Mouse (Mus musculus): ENCODE results near the gene Hba-x. TPM values are rescaled to one million over a fixed set of nuclear protein-coding genes. Genes with fewer than 3 reads are reported as not detected.
"Not testable (repeated sequence)": the region's sequence is repeated elsewhere in the genome, so short reads cannot be mapped to it uniquely, and the experiment has no call there.

The Hba-x gene
- total RNA-seq, 2 experiments from 2014 or later: not detected

DNA sequence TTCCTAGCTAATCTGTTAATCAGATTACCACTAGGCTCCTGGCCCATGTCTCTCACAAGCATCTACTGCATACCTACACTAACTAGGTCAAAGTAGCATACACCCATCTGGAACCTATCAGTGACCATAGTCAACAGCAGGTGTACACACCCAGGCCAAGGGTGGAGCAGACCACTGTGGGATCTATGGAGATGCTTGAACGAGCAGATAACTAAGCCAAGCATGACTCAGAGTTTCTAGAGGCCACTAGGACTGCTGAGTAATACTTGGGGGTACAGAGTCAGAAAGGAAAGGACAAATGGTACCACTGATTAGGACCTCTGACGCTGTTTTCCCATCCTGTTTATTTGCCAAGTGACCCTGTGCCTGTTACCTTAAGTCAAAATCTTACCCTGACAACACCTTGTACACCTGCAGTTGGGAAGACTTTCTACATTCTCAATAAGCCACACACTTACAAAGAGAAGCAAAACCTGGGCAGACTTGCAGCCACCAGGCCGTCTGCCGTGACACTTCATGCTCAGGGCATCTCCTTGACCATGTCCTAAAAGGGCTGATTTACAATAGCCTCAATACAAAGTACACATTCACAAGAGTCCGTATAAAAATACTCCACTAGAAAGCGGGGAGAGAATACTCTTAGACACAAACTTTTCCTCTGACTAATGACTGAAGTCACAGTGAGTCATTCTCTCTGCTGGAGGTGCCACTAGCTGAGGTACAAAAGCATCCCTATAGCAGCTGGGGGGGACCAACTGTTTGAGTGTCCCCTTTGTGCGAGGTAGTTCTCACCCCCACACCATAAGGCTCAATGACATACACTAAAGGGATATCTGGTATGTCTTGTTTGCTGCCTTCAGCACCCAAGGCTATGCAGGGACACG, 25.1 kb upstream of the Hba-x start:
- DNase-seq: no peak

- no peak for DNase-seq
These were observed 23.1 kb upstream of the Hba-x start for GRCm38 (mm10) chr11:32253121-32253520.

- no peak for DNase-seq
These were observed 20.1 kb upstream of the Hba-x start for GRCm38 (mm10) chr11:32256146-32256545.

DNA sequence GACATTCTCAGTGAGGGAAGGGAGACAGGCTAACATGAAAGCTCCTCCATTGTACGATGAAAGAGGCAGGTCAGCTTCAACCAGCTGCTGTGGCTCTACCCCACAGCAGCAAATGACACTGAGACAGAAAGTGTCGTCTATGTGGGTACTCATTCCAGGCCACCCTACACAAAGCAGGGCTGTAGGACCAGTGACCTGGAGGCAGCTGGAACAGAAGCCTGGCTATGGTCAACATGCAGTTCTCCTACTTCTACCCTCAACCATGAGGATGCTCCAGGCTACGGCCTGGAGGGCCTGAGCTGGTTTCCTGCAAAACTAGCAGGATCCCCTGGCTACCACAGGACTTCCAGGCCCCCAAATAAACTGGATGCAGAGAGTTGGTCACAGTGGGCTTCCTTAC, 19.6 kb upstream of the Hba-x start:
- no peak for DNase-seq

GRCm38 (mm10) chr11:32262674-32263415, 13.4 kb upstream of the Hba-x start:
- no peak for DNase-seq

- DNase-seq: no peak
These were observed 11.0 kb upstream of the Hba-x start for GRCm38 (mm10) chr11:32265117-32265738.

- DNase-seq: no peak
These were observed 10.0 kb upstream of the Hba-x start for GRCm38 (mm10) chr11:32266194-32266593.

- no peak for DNase-seq
These were observed 9.4 kb upstream of the Hba-x start for GRCm38 (mm10) chr11:32266776-32267175.

DNA sequence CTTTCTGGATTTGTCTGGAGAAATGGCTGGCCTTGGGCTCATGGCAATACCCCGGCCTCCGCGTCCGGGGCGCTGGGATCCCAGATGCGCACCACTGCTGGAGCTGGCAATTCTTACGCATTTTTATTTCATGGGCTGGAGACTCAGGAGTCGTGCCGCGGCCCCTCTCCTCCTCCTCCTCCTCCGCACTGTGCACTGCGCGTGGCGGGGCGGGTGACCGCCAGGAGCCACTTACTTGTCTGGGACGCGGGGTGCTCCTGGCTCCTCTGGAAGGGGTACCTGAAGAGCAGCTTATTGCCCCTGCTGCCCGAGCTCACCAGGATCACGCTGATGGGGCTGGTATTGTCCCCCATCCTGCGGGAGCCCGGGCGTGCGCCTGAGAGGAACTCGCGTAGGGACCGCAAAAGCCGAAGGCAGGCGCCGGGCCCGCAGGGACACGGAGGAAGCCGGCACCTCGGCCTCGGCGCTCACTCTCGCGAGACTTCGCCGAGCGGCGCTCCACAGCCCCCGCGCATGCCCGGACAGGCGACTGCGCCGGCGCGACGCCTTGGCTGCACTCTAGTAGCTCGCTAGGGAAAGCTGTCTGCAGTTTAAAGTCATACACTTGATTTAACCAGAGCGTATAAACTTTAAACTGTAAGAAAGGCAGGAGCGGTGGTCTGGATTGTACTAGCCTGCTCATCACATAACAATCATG, 8.9 kb upstream of the Hba-x start, which contains the start of gene Nprl3:
Gene Nprl3 (minus strand): TSS at position 520 of the 697 bp plus-strand sequence.
- peak; percentile 96 to 97 for DNase-seq

DNA sequence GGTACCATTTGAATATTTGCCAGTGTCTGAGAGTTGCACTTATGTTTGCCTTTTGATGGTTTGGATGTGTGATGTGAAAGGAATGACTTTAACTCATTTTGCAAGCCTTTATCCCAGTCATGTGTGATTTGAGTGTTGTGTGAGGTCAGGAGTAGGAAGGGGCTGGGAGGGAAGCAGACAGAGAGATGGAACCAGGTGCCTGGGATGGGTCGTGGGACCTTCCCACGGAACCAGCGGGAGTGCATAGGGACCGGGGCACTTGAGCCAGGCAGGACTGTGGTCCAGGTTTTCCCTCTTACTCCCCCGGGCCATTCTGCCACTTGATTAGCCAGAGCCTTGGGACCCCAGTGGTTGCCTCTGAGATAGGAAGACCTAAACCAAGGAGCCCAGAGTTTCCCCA, 8.2 kb upstream of the Hba-x start:
- no peak for DNase-seq

DNA sequence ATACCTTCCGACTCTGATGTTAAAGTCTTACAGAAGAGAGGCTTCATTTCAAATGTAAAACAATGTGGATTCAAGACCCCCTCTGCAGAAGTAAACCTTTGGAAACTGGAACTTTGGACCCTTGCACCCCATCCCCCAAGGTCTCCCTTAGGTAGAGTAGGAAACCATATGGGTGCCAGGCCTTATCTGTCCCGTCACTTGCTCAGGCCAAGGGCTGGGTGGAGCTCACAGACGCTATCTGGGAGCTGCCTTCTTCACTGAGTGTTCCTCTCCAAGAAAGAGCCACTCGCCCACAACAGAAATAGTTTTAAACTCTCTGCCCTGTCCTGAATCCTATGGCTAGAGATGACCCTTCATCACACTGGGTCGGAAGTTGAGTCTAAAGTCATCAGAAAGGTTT, 7.2 kb upstream of the Hba-x start:
- DNase-seq: no peak

GRCm38 (mm10) chr11:32271178-32271577, 5.0 kb upstream of the Hba-x start:
- DNase-seq: no peak

DNA sequence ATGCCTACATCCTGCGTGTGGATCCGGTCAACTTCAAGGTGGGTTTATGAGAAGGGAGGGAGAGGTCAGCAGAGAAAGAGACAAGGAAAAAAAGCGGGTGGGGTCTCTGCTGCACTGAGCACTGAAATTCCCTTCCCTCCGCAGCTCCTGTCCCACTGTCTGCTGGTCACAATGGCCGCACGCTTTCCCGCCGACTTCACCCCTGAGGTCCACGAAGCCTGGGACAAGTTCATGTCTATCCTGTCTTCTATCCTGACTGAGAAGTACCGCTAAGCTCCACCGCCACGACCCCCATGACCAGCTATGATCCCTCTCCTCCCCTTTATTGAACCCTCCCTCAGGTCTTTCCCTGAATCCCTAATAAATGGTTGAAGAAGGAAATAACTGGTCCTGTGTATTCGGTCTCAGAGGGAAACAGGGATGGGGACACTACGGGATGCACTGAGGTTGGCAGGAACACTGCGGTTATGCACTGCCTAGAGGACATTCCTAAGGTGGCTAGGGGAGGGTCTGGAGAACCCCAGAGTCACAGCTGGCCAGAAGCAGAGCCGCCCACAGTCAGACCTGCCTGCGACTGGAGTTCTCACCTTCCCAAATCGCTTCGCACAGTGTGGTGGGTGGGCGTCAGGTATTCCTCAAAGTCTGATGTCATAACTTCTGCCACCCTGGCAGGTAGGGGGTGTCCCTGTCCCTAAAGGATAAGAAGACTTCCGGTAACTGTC, 1.7 kb downstream of the Hba-x start:
- DNase-seq: no peak

GRCm38 (mm10) chr11:32278458-32278957, 2.3 kb downstream of the Hba-x start:
- DNase-seq: no peak

- DNase-seq: no peak
These were observed 4.4 kb downstream of the Hba-x start for GRCm38 (mm10) chr11:32280646-32281045.

- DNase-seq: no peak
These were observed 5.4 kb downstream of the Hba-x start for GRCm38 (mm10) chr11:32281416-32282144.

DNA sequence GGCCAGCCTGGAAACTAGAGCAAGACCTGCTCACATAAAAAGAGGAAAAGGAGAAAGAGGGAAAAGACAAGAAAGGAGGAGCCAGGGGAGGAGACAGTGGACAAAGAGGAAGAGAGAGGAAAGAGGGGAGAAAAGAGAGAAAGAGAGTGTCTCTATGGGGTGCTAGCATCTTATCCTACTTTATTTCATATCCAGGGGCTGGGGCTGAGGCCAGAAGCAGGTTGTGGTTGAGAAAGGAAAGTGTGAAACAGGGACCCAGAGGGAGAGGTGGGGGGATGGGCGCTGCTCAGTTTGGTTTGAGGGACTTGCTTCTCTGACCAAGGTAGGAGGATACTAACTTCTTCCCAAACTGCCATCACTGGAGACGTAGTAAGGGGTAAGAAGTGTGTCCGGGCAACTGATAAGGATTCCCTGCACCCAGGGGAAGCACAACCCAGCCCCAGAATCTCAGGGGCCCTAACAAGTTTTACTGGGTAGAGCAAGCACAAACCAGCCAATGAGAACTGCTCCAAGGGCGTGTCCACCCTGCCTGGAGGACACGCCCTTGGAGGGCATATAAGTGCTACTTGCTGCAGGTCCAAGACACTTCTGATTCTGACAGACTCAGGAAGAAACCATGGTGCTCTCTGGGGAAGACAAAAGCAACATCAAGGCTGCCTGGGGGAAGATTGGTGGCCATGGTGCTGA, 7.0 kb downstream of the Hba-x start, which contains the start of gene Hba-a1:
Gene Hba-a1 (plus strand): TSS at position 421 of the 687 bp plus-strand sequence.
- not testable (repeated sequence) for DNase-seq

DNA sequence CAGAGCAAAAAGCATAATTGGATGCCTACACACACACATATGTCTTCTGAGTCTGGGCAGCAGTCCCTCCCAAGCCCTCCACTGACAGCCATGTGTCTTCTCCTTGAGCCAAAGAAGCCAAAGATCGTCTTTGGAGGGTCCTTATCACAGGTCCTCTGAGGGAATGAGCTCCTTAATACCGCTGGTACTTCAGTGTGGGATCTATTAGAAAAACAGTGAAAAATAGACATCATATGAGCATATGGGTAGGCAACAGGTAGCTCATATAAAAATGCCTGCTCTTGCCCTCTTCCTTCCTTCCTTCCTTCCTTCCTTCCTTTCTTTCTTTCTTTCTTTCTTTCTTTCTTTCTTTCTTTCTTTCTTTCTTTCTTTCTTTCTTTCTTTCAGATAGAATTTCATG, 8.4 kb downstream of the Hba-x start:
- not testable (repeated sequence) for DNase-seq

DNA sequence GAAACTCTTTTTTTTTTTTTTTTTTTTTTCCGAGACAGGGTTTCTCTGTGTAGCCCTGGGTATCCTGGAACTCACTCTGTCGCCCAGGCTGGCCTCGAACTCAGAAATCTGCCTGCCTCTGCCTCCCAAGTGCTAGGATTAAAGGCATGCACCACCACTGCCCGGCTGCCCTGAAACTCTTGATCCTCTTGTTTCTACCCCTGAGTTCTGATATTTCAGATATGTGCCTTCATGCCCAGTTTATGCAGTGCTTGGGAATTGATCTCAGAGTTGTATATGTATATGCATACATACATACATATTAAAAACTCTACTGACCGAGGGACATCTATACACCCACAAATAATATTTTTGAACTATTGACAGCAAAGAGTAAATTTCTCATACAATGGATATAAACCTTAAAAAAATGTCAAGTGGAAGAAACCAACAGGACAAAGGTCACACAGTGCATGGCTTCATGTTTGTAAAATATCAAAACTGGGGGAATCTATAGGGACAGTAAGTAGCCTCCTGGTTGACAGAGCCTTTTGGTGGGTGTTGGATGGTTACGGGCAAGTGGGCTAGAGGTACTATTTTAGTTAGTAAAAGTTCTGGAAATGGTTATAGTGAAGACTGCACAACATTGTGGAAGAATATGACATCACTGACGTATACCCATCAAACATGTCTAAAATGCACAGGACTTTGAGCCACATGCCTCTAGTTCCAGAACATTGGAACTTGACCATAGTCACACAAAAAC, 9.0 kb downstream of the Hba-x start:
- DNase-seq: no peak

All from heart, adult 18-20 months (tissue).